Mouse (Mus musculus): ENCODE results near the gene Uqcc1.

GRCm38 (mm10) chr2:155914684-155915083 lies 15.4 kb downstream of the Uqcc1 start:
- TF ChIP-seq CTCF (IDR thresholded peaks at IDR 0.05; ENCODE audit: low read depth, low read length) (no peak), TAL1 (conservative IDR thresholded peaks at IDR 0.05; ENCODE audit: low read depth, low read length) (no peak)

Data from G1E (cell line).